Mouse (Mus musculus): Measurements from ENCODE around the gene Kif1bp. TPM values are rescaled to one million over a fixed set of nuclear protein-coding genes. Genes with fewer than 3 reads are reported as not detected.

Kif1bp gene
- polyA plus RNA-seq, 1 experiment = 1.2 TPM

DNA sequence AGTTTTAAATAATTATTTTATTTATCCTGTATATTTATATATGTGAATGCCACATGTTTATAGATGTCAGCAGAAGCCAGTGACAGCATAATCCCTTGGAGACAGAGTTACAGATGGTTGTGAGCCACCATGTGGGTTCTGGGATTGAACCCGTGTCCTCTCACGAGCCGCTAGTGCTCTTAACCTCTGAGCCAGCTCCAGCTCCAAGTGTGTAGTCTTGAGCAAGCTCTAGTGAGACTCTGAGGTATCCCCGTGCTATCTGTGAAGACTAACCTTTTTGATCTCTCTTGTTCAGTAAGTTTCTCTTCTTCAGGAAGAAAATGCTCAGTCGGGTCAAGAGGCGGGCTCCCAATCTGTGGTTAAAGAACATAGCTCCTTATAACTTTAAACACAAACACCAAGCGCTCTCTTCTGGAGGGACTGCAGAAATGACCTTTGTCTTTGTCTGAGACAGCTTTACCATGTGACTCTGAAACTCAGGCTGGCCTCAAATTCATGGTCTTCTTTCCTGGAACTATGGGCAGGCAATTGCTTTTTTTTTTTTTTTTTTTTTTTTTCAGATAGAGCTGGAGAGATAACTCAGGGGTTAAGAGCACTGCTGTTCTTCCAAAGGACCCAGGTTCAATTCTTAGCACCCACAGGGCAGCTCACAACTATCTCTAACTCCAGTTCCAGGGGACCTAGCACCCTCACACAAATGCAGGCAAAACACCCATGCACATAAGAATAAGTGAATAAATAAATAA lies 8.0 kb downstream of the Kif1bp start:
- Histone ChIP-seq H3K4me3 (replicated peaks) (no peak overlapping the region), H3K9me3 (ENCODE audit: control insufficient read depth, low read length) (no peaks in the 10 kb centered on the region), H3K36me3 (ENCODE audit: control insufficient read depth) (peaks cover 80% of the 10 kb centered on the region), H3K27me3 (ENCODE audit: control insufficient read depth) (no peaks in the 10 kb centered on the region), H3K4me1 (ENCODE audit: control insufficient read depth) (peaks cover 6% of the 10 kb centered on the region; the same call in 1 of the 2 replicates)
- TF ChIP-seq TAL1 (IDR thresholded peaks at IDR 0.05; ENCODE audit: low read length) (no peak), GATA1 (IDR thresholded peaks at IDR 0.05; ENCODE audit: low read length) (no peak)

DNA sequence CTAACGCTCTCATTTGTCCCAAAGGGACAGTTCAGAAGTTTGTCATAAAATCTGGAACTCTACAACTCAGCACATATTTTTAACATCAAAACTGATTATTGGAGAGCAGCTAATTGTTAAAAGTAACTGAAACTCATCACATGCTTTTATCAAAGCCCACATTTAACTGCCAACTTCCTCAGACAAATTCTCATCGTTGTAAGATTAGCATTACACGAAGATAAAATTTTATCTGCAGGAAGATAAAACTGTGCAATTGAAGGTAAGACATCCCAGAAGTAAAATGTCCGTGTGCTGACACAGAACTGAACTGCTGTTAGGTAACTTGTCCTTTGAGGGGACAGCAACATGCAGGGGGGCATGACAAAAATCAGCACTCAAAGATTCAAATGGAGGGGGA lies 9.4 kb downstream of the Kif1bp start:
- TF ChIP-seq TAL1 (IDR thresholded peaks at IDR 0.05; ENCODE audit: low read length) (no peak), GATA1 (IDR thresholded peaks at IDR 0.05; ENCODE audit: low read length) (no peak)
- H3K36me3 ChIP-seq (ENCODE audit: control insufficient read depth) = peaks cover 79% of the 10 kb centered on the region

DNA sequence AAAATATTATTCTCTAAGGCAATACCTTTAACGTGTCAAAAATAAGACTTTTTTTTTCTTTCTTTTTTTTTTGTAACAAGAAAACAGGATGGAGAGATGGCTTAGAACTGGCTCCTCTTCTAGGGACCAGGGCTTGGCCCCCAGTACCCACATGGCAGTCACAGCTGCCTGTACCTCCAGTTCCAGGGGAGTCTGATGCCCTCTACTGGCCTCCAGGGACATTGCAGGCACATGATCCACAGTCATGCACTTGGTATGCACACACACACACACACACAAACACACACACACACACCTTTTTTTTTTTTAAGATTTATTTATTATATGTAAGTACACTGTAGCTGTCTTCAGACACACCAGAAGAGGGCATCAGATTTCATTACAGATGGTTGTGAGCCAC lies 20.5 kb downstream of the Kif1bp start:
- TF ChIP-seq TAL1 (IDR thresholded peaks at IDR 0.05; ENCODE audit: low read length) = no peak
- TF ChIP-seq GATA1 (IDR thresholded peaks at IDR 0.05; ENCODE audit: low read length) = no peak
- peaks cover 46% of the 10 kb centered on the region for H3K36me3 ChIP-seq (ENCODE audit: control insufficient read depth)
- H3K4me1 ChIP-seq (ENCODE audit: control insufficient read depth) = no peaks in the 10 kb centered on the region; the same call in 1 of the 2 replicates
- H3K27me3 ChIP-seq (ENCODE audit: control insufficient read depth) = no peaks in the 10 kb centered on the region
- no peaks in the 10 kb centered on the region for H3K9me3 ChIP-seq (ENCODE audit: control insufficient read depth, low read length)
- H3K4me3 ChIP-seq (replicated peaks) = no peak overlapping the region

More for the DNA sequence above, 9.4 kb downstream of the Kif1bp start:
- Histone ChIP-seq H3K4me3 (replicated peaks) (no peak overlapping the region), H3K27me3 (ENCODE audit: control insufficient read depth) (no peaks in the 10 kb centered on the region), H3K4me1 (ENCODE audit: control insufficient read depth) (peaks cover 3% of the 10 kb centered on the region; the same call in 1 of the 2 replicates), H3K9me3 (ENCODE audit: control insufficient read depth, low read length) (no peaks in the 10 kb centered on the region)

GRCm38 (mm10) chr10:62556558-62556901 lies 21.7 kb downstream of the Kif1bp start:
- H3K4me1 ChIP-seq (ENCODE audit: control insufficient read depth) = no peaks in the 10 kb centered on the region; the same call in 1 of the 2 replicates
- no peak for TF ChIP-seq TAL1 (IDR thresholded peaks at IDR 0.05; ENCODE audit: low read length)
- TF ChIP-seq GATA1 (IDR thresholded peaks at IDR 0.05; ENCODE audit: low read length) = no peak
- H3K36me3 ChIP-seq (ENCODE audit: control insufficient read depth) = peaks cover 34% of the 10 kb centered on the region
- no peak overlapping the region for H3K4me3 ChIP-seq (replicated peaks)
- H3K9me3 ChIP-seq (ENCODE audit: control insufficient read depth, low read length) = no peaks in the 10 kb centered on the region
- no peaks in the 10 kb centered on the region for H3K27me3 ChIP-seq (ENCODE audit: control insufficient read depth)

DNA sequence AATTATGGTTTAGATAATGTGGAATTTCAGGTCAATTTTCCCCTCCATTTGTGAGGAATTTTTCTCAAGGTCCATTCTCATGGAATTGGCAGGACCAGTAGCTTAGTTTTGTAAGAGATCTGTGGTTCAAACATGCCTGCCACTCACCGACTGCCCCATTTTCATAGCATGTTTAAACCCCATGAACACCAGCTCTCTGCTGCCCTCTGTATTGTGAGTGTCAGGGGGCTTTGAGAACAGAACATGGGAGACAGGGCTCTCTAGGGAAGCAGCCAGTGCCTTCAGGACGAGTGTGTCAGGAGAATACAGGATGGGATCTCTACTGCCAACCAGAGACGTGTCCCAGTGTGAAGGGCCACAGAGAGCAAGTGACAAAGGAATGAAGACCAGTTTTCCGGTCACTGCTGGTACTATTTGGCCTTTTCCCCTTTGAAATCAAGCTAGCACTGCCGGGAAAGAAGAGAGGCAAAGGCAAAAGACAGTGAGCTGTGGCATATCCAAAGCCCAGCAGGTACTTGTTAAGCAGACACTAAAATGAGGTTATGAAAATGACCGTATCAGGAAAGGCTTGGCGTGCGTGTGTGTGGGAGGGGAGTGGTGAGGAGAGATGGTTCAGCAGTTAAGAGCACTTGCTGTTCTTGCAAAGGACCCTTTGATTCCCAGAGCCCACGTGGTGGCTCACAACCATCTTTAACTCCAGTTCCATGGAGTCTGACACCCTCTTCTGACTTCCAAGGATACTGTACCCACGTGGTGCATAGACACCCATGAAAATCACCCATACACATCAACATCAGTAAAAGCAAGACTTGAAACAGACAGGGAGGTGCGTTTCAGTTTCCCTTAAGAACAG lies 22.3 kb downstream of the Kif1bp start:
- peaks cover 30% of the 10 kb centered on the region for H3K36me3 ChIP-seq (ENCODE audit: control insufficient read depth)
- H3K9me3 ChIP-seq (ENCODE audit: control insufficient read depth, low read length) = no peaks in the 10 kb centered on the region
- TF ChIP-seq GATA1 (IDR thresholded peaks at IDR 0.05; ENCODE audit: low read length) (no peak), TAL1 (IDR thresholded peaks at IDR 0.05; ENCODE audit: low read length) (no peak)
- no peaks in the 10 kb centered on the region; the same call in 1 of the 2 replicates for H3K4me1 ChIP-seq (ENCODE audit: control insufficient read depth)
- H3K27me3 ChIP-seq (ENCODE audit: control insufficient read depth) = no peaks in the 10 kb centered on the region
- no peak overlapping the region for H3K4me3 ChIP-seq (replicated peaks)

DNA sequence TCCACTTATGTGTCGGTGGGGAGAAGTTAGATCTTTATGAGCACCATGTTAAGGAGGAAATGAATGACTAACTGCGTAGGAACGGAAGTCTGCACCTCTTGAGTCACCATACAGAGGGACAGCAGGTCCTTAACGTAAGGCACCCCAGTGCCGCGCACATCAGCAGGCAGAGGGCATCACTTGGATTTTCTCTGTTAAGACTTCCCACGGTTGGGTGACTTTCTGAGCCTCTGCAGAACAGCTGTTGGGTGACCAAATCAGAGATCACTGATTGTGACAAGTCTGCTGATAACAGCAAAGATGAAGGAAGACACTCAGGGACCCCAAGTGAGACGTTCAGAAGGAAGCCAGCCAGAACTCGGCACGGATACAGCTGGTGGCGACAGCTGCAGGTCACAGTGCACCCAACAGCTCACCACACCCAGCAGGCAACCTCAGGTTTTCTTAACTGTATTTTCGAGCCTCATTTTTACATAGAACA lies 24.6 kb downstream of the Kif1bp start:
- peaks cover 9% of the 10 kb centered on the region for H3K36me3 ChIP-seq (ENCODE audit: control insufficient read depth)
- no peak overlapping the region for H3K4me3 ChIP-seq (replicated peaks)
- H3K4me1 ChIP-seq (ENCODE audit: control insufficient read depth) = peaks cover 3% of the 10 kb centered on the region
- no peaks in the 10 kb centered on the region for H3K27me3 ChIP-seq (ENCODE audit: control insufficient read depth)
- no peaks in the 10 kb centered on the region for H3K9me3 ChIP-seq (ENCODE audit: control insufficient read depth, low read length)
- no peak for TF ChIP-seq TAL1 (IDR thresholded peaks at IDR 0.05; ENCODE audit: low read length)
- TF ChIP-seq GATA1 (IDR thresholded peaks at IDR 0.05; ENCODE audit: low read length) = no peak

GRCm38 (mm10) chr10:62550787-62551300 lies 27.4 kb downstream of the Kif1bp start:
- Histone ChIP-seq H3K36me3 (ENCODE audit: control insufficient read depth) (no peaks in the 10 kb centered on the region; the same call in 1 of the 2 replicates), H3K9me3 (ENCODE audit: control insufficient read depth, low read length) (no peaks in the 10 kb centered on the region), H3K4me1 (ENCODE audit: control insufficient read depth) (peaks cover 3% of the 10 kb centered on the region)

DNA sequence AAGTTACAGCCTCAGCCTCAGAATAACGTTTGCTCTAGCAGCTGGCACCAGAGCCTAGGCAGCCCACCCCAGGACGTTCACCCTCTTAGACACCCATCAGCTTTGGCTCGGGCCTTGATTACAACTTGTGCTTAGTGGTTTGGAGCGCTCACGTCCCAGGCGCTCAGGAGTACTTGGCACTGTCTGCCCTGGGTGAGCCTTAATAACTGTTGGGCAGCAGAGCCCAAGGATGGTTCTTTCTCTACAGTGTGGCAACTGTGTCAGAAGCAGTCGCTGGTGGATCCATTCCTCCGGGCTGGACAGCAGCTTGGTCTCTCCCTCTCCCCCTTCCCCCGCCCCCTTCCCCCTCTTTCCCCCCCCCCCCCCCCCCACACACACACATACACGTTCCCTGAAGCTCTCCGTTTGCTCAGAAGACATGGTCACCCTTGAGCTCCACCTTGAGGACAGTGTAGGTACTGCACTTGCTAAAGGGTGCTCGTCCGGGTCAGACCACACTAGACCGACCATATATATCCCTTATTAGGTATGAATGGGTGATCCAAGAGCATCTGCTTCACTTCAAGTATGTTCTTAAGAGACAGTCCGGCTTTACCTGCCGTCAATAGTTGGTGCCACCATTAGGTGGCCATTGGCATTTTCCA lies 28.6 kb downstream of the Kif1bp start:
- Histone ChIP-seq H3K4me1 (ENCODE audit: control insufficient read depth) (peaks cover 3% of the 10 kb centered on the region), H3K4me3 (replicated peaks) (no peak overlapping the region)
- TF ChIP-seq GATA1 (IDR thresholded peaks at IDR 0.05; ENCODE audit: low read length) (no peak), TAL1 (IDR thresholded peaks at IDR 0.05; ENCODE audit: low read length) (no peak)

More at GRCm38 (mm10) chr10:62550787-62551300, 27.4 kb downstream of the Kif1bp start:
- TF ChIP-seq GATA1 (IDR thresholded peaks at IDR 0.05; ENCODE audit: low read length) (no peak), TAL1 (IDR thresholded peaks at IDR 0.05; ENCODE audit: low read length) (no peak)
- no peaks in the 10 kb centered on the region for H3K27me3 ChIP-seq (ENCODE audit: control insufficient read depth)
- no peak overlapping the region for H3K4me3 ChIP-seq (replicated peaks)

More for the DNA sequence above, 28.6 kb downstream of the Kif1bp start:
- no peaks in the 10 kb centered on the region for H3K27me3 ChIP-seq (ENCODE audit: control insufficient read depth)
- no peaks in the 10 kb centered on the region for H3K9me3 ChIP-seq (ENCODE audit: control insufficient read depth, low read length)
- no peaks in the 10 kb centered on the region for H3K36me3 ChIP-seq (ENCODE audit: control insufficient read depth)
